Mouse (Mus musculus): ENCODE data around the gene Plb1.
A peak's percentile ranks its signal among the peaks of the same experiment; 100 is the strongest.

The Plb1 gene

GRCm38 (mm10) chr5:32394586-32394985, 162.1 kb downstream of the Plb1 start:
- DNase-seq (ENCODE audit: low spot score), result no peak

- no peak for DNase-seq (ENCODE audit: low spot score)
Observed at GRCm38 (mm10) chr5:32395101-32395892, 162.8 kb downstream of the Plb1 start.

- DNase-seq (ENCODE audit: low spot score), result no peak
Observed at GRCm38 (mm10) chr5:32397719-32398118, 165.2 kb downstream of the Plb1 start.

GRCm38 (mm10) chr5:32400926-32401325, 168.4 kb downstream of the Plb1 start:
- DNase-seq (ENCODE audit: low spot score), result no peak

DNA sequence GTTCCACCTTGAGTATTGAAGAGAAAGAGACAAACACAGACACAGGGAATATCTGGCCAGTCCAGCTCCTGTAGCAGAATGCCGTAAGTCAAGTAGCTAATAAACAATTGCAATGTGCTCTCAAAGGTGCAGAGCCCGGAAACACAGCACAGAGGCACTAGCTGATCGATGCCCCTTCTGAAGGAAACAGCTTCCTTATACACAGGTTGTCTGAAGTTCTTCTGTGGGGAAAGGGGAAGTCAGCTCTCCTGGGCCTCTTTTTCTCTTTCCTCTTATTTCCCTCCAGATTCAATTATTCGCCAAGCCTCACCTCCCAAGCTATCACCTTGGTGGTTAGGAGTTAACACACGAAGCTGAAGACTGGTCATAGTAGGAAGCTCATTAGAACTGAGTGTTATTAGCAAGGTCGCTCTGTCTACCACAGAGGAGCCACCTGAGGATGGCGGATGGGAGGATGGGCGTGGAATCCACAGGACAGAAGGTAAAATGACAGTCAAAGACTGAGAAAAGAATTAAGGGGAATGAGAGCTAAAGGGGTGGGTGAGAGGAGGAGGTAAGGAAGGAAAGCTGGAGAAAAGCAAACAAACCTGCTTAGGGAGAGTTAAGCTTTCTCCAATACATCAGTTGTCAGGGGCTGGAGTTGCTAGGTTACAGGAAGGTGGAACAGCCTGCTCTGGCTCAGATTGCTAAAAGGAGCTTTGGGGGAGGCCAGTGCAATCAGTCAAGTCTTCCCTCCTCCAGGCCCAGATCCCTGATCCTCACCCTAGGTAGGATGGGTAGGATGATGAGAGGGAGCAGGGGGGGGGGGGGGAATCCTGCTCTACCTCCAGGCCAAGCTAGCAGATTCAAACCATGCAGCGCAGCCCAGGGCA, 170.8 kb downstream of the Plb1 start:
- no peak for DNase-seq (ENCODE audit: low spot score)

- DNase-seq (ENCODE audit: low spot score), result no peak
Observed at GRCm38 (mm10) chr5:32405199-32405855, 172.8 kb downstream of the Plb1 start.

GRCm38 (mm10) chr5:32408771-32409170, 176.3 kb downstream of the Plb1 start:
- no peak for DNase-seq (ENCODE audit: low spot score)

DNA sequence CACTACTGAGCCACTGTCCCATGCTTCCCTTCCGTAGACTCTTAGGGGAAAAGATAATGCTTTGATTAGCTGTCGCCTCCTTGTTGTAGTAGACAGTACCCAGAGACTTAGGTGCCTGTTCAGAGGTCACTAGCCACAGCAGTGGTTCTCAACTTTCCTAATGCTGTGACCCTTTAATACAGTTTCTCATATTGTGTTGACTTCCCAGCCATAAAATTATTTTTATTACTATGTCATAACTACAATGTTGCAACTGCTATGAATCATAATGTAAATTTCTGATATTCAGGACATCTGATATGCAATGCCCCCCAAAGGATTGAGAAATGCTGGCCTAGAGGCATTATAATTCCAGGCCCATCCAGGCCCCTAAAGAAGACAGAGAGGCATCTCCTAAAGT, 177.2 kb downstream of the Plb1 start:
- DNase-seq (ENCODE audit: low spot score), result no peak

GRCm38 (mm10) chr5:32410954-32411688, 178.6 kb downstream of the Plb1 start:
- DNase-seq (ENCODE audit: low spot score), result no peak

DNA sequence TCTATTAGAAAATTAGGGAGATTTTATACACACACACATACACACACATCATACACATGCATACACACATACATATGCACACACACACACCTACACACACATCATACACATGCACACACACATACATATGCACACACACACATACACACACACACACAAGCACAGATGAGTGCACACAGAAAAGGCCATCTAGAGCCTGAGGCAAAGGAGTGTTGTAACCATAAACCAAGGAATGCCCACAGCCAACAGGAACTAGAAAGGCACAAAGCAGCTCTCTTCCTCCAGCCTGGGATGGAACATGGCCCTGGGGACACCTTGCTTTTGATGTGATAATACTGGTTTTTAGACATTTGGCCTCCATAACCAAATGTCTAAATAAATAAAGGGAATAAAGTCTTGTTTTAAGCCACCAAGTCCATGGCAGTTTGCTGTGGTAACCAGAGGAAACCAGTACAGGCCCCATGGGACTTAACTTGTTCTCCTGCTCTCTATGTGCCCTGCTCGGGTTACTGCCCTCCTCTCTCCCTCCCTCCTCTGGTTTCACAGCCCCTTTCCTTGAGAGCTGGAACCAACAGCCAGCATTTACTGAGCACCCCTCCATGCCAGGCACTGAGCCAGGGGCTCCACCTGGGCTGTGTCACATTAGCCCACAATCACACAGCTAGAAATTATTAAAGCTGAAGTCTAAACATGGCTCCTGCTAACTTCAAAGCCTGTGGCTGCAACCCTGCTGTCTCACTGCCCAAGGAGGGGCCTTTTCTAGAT, 179.9 kb downstream of the Plb1 start:
- peak; percentile 53 for DNase-seq (ENCODE audit: low spot score)

DNA sequence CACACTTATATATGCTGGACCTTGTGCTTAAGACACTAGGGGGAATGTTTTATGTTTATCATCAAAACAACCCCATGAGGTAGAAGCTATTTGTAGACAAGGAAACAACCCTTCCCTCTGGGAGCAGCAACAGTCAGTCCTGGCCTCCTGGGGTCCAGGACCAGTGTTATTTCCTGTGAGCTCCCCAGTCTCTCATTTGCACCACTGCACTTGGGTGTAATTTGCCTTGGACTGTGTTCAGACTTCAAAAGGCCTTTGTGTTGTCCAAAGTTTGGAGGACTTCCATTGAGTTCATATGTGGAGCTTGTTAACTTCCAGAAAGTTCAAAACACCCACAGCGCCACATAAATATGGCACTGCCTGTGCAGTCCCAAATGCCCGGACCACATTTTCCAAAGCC, 180.6 kb downstream of the Plb1 start:
- DNase-seq (ENCODE audit: low spot score), result no peak

- no peak for DNase-seq (ENCODE audit: low spot score)
Observed at GRCm38 (mm10) chr5:32413569-32413968, 181.1 kb downstream of the Plb1 start.

- DNase-seq (ENCODE audit: low spot score), result no peak
Observed at GRCm38 (mm10) chr5:32414461-32414985, 182.0 kb downstream of the Plb1 start.

DNA sequence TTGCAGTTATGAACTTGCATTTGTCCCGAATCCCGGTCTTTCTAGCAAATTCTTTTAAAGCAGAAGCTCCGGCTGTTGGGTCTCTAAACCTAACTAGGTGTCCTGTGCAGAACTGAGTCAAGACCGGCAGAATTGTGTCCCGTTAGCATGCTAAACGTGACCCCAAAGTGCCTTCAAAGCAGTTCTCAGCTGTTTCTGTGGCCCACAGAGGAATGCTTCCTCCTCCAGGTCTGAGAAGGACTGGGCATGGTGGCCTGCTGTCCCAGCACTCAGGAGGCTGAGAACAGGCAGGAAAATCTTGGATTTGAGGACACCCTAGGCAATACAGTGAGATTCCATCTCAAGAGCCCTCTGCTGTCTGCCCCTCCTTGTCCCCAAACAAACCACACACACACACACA, 183.0 kb downstream of the Plb1 start:
- DNase-seq (ENCODE audit: low spot score), result no peak

Measured in testis, postnatal 10 days (tissue).